Mouse (Mus musculus) MEL (cell line): ENCODE measurements around the gene Slc29a1.

Experiments
- CTCF ChIP-seq, 3 experiments: IDR thresholded peaks in 2 of 3; conservative IDR thresholded peaks in 1 of 3; 2 replicates each; pipeline ENCODE4 v1.5.1; 2011 to 2012; ENCODE audit warnings: low read length in 3 of 3, low read depth in 2 of 3, mild to moderate bottlenecking in 2 of 3, improper control_type of control experiment in 1 of 3, inconsistent platforms in 1 of 3, mixed read lengths in 1 of 3, moderate library complexity in 1 of 3; ENCODE audit not compliant: control insufficient read depth in 1 of 3, insufficient read depth in 1 of 3, poor library complexity in 1 of 3, severe bottlenecking in 1 of 3
- E2F4 ChIP-seq: IDR thresholded peaks from 2 replicates; pipeline ENCODE4 v1.6.1; 2011; ENCODE audit warnings: low read depth, low read length, improper control_type of control experiment, borderline replicate concordance
- MYC ChIP-seq: IDR thresholded peaks from 2 replicates; pipeline ENCODE4 v1.6.1; 2011; ENCODE audit warnings: low read depth, mild to moderate bottlenecking, low read length, improper control_type of control experiment, moderate library complexity
- NELFE ChIP-seq: IDR thresholded peaks from 2 replicates; pipeline ENCODE4 v1.6.1; 2011; ENCODE audit warnings: low read depth, low read length, improper control_type of control experiment

DNA sequence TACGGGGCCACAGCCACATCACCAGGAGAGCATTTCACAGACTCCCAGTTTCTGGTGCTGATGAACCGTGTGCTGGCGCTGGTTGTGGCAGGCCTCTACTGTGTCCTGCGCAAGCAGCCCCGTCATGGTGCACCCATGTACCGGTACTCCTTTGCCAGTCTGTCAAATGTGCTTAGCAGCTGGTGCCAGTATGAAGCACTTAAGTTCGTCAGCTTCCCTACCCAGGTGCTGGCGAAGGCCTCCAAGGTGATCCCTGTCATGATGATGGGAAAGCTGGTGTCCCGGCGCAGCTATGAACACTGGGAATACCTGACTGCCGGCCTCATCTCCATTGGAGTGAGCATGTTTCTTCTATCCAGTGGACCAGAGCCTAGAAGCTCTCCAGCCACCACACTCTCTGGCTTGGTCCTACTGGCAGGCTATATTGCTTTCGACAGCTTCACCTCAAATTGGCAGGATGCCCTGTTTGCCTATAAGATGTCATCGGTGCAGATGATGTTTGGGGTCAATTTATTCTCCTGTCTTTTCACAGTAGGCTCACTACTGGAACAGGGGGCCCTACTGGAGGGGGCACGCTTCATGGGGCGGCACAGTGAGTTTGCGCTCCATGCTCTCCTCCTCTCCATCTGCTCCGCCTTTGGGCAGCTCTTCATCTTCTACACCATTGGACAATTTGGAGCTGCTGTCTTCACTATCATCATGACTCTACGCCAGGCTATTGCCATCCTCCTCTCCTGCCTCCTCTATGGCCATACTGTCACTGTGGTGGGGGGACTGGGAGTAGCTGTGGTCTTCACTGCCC, 32.8 kb downstream of the Slc29a1 start:
- TF ChIP-seq CTCF (IDR thresholded peaks at IDR 0.05 in 2 of 3, conservative IDR thresholded peaks at IDR 0.05 in 1 of 3; ENCODE audit: control insufficient read depth in 1 of 3, insufficient read depth in 1 of 3, low read depth in 2 of 3, low read length in 3 of 3, poor library complexity in 1 of 3, severe bottlenecking in 1 of 3) (no peak), MYC (no peak), NELFE (no peak), E2F4 (no peak)
